ENCODE assay signal across 15 mouse cellular contexts in genomic region chr1:19918762-19919161, GRCm38 (mm10).
"Had no signal": no experiment of that assay in that cellular context is flagged by ENCODE, and none has a peak within 500 bp of the region (broad histone marks: within the 10 kb centered on the region; RNA-seq: fewer than 3 reads in every experiment).

No protein-coding gene starts in this region.

- DNase-seq: kidney, postnatal 25 days; liver, embryonic 13.5 days; liver, postnatal 0 days; lung, postnatal 14 days; retina, postnatal 1 day; right cerebral cortex, postnatal 4 days; thymus, adult 2 months; thymus, postnatal 25 days had no signal

- H3K9me3 ChIP-seq: limb, embryonic 15.5 days; liver, embryonic 13.5 days; lung, embryonic 15.5 days; midbrain, embryonic 12.5 days; neural tube, embryonic 13.5 days; stomach, embryonic 15.5 days had no signal

- H3K27me3 ChIP-seq: limb, embryonic 15.5 days; liver, embryonic 13.5 days; lung, embryonic 15.5 days; neural tube, embryonic 13.5 days; stomach, embryonic 15.5 days had no signal

- H3K36me3 ChIP-seq: limb, embryonic 15.5 days; liver, embryonic 13.5 days; lung, embryonic 15.5 days; midbrain, embryonic 12.5 days; neural tube, embryonic 13.5 days; stomach, embryonic 15.5 days had no signal

- H3K4me3 ChIP-seq: left cerebral cortex, adult 2 months; limb, embryonic 15.5 days; liver, embryonic 13.5 days; lung, embryonic 15.5 days; midbrain, embryonic 12.5 days; neural tube, embryonic 13.5 days; stomach, embryonic 15.5 days had no signal

- H3K4me1 ChIP-seq: limb, embryonic 15.5 days; liver, embryonic 13.5 days; lung, embryonic 15.5 days; midbrain, embryonic 12.5 days; neural tube, embryonic 13.5 days; stomach, embryonic 15.5 days had no signal

- H3K27ac ChIP-seq: left cerebral cortex, adult 2 months; limb, embryonic 15.5 days; liver, embryonic 13.5 days; lung, embryonic 15.5 days; midbrain, embryonic 12.5 days; neural tube, embryonic 13.5 days; stomach, embryonic 15.5 days had no signal

- H3K4me2 ChIP-seq: limb, embryonic 15.5 days; liver, embryonic 13.5 days; lung, embryonic 15.5 days; midbrain, embryonic 12.5 days; neural tube, embryonic 13.5 days; stomach, embryonic 15.5 days had no signal

- H3K9ac ChIP-seq: limb, embryonic 15.5 days; liver, embryonic 13.5 days; liver, postnatal 0 days; lung, embryonic 15.5 days; midbrain, embryonic 12.5 days; neural tube, embryonic 13.5 days; stomach, embryonic 15.5 days had no signal

- ATAC-seq: liver, postnatal 0 days; midbrain, embryonic 16.5 days had no signal
